Mouse (Mus musculus): Measurements from ENCODE around the gene Grsf1.

The Grsf1 gene

GRCm38 (mm10) chr5:88688583-88689187 lies 12.7 kb upstream of the Grsf1 start:
- DNase-seq (ENCODE audit: low read depth, low spot score), result no peak

DNA sequence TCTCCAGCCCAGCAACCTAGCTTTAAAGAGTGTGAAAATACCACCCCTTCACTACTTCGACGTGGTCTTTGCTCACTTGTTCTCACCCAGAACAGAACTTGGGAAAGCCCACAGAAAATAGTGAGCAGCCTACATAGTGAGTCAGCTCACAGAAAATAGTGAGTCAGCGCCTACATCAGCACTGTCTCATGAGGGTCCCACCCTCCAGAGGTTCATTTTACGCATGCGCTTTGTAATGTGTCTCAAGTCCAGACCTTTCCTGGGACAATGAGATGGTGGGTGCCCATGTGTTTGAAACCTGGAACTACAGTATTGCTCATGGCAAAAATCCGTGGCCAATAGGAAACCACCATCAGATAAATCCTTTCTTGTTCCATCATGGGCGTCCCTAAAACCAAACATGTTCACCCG lies 12.0 kb upstream of the Grsf1 start:
- DNase-seq (ENCODE audit: low read depth, low spot score), result no peak

- DNase-seq (ENCODE audit: low read depth, low spot score), result no peak
These were observed 9.9 kb upstream of the Grsf1 start for GRCm38 (mm10) chr5:88685745-88686299.

- no peak for DNase-seq (ENCODE audit: low read depth, low spot score)
These were observed 9.3 kb upstream of the Grsf1 start for GRCm38 (mm10) chr5:88685306-88685705.

- DNase-seq (ENCODE audit: low read depth, low spot score), result no peak
These were observed 8.3 kb upstream of the Grsf1 start for GRCm38 (mm10) chr5:88684226-88684625.

- DNase-seq (ENCODE audit: low read depth, low spot score), result no peak
These were observed 7.7 kb upstream of the Grsf1 start for GRCm38 (mm10) chr5:88683706-88684105.

DNA sequence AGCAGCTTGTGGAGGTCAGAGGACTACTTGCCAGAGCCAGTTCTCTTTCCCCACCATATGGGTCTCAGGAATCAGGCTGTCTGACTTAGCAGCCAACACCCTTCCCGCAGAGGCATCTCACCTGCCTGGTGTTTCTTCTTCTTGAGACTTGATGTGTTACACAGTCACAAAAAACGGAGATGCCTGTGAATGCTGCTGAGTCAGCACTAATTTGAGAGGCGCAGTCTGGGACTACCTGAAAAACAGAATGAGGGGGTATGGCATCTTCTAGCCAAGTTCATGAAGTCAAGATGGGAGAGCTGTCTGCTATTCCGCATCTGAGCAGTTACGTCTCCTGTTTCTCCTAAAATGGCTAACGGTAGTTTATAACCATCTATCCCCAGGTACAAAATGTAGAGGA lies 4.6 kb upstream of the Grsf1 start:
- no peak for DNase-seq (ENCODE audit: low read depth, low spot score)

DNA sequence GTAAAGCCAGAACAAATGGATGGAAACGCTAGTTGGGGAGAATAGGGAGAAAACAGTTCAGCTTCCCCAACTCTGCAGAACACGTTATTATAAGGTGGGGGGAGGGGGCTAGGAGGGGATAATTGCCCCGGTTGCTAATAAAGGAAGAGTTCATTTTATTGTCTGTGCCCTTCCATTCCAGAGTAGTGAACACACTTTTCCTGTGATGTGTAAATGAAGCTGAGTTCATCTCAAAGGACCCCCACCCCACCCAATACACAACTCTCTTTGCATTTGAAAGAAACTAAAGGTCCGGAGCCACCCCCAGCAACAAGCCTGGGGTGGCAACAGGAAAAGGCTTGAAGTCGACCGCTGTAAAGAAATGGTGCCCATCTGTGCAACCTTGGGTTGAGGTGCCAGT lies 3.4 kb upstream of the Grsf1 start:
- no peak for DNase-seq (ENCODE audit: low read depth, low spot score)

- no peak for DNase-seq (ENCODE audit: low read depth, low spot score)
These were observed 3.0 kb upstream of the Grsf1 start for GRCm38 (mm10) chr5:88678929-88679328.

DNA sequence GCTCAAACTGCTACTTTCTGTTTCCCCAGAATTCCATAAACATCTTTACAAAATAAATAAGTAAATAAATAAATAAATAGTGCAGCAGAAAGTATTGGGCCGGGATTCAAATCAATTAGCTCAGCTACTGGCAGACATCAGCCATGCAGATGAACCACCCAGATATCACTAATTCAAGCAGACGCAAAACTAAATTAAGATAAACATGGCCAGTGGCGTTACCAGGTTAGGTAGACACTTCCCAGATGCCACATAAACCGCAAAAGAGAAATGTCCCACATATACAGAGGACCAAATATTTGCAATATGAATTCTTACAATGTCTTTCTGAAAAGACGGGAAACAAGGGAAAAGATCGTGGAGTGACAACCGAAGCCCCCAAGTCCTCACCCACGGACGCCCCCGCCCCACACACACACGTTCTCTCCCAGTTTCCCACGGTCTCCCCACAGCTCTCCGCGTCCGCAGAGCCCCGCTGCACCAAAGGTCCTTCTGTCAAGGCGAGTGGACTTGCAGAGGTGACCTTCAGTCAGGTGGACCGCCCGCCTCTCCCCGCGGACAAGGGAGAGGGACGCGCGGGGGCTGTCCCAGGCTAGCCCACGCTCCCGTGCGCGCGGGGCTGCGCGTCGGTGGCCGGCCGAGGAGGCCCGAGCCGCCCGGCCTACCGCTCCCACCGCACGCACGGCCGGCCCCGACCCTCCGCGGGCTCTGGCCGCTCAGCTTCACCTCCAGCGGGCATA lies 1.1 kb downstream of the Grsf1 start:
- no peak for DNase-seq (ENCODE audit: low read depth, low spot score)

DNA sequence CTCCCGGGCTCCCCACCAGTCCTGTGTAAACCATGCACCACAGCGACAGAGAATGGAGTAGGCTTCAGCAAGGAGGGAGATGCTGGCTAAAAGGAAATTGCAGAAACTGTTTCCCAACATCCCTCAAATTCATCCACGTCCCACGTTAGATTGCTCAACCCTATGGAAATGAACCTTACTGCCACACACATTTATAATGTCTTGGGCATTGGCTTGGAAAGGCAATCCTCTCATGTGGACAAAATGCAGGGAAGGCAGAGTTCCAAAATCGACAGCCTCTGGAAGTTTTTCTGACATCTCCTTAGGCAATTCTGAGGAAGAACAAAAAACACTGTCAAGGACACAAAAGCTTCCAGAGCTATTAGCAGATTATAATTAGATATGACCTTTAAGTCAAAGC lies 12.1 kb downstream of the Grsf1 start:
- no peak for DNase-seq (ENCODE audit: low read depth, low spot score)

GRCm38 (mm10) chr5:88663151-88663550 lies 12.8 kb downstream of the Grsf1 start:
- DNase-seq (ENCODE audit: low read depth, low spot score), result no peak

- DNase-seq (ENCODE audit: low read depth, low spot score), result no peak
These were observed 18.1 kb downstream of the Grsf1 start for GRCm38 (mm10) chr5:88657868-88658267.

GRCm38 (mm10) chr5:88652589-88652988 lies 23.4 kb downstream of the Grsf1 start:
- DNase-seq (ENCODE audit: low read depth, low spot score), result no peak

DNA sequence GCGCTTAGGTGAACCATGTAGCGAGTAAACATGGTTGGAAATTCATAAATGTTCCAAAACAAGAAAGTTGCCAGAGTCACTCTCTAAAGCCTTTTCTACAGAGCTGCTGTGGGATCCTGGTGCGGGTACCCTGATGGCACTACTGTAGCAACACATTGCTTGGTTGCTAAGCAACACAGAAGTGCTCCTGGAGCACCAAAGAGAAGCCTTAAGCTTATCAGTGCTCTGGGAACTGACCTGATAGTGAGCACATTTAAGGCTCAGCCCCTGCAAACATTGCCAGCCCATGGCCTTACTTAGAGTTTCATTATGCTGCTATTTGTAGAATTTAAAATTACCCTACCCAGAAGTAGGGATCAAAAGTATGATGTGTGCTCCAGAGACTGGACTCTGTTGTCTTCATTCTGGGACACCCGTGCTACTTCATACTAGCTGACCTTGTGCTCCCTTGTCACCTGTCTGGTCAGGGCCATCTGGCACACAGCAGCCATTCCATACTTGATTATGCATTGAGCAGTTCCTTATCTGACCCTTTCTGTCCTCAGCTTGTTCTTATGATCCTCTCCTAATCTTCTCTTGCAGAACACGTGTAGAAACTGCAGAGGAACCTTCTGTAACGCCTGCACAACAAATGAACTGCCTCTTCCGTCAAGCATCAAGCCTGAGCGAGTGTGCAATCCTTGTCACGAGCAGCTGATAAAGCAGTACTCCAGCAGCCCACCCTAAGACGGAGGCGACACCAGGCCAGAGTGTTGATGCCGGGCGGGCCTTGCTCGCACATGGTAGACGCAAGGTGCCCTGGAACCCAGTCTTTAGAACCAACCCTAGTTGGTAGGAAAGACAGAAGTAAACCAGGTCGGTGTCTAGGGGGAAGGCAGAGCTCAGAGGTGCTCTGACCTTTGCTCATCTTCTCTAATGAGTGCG lies 26.5 kb downstream of the Grsf1 start:
- DNase-seq (ENCODE audit: low read depth, low spot score), result no peak

GRCm38 (mm10) chr5:88645405-88645804 lies 30.6 kb downstream of the Grsf1 start:
- no peak for DNase-seq (ENCODE audit: low read depth, low spot score)

- no peak for DNase-seq (ENCODE audit: low read depth, low spot score)
These were observed 31.1 kb downstream of the Grsf1 start for GRCm38 (mm10) chr5:88644901-88645300.

- DNase-seq (ENCODE audit: low read depth, low spot score), result no peak
These were observed 32.5 kb downstream of the Grsf1 start for GRCm38 (mm10) chr5:88643491-88643890.

- no peak for DNase-seq (ENCODE audit: low read depth, low spot score)
These were observed 33.2 kb downstream of the Grsf1 start for GRCm38 (mm10) chr5:88642786-88643185.

GRCm38 (mm10) chr5:88634076-88634475 lies 41.9 kb downstream of the Grsf1 start:
- no peak for DNase-seq (ENCODE audit: low read depth, low spot score)

GRCm38 (mm10) chr5:88632463-88632862 lies 43.5 kb downstream of the Grsf1 start:
- no peak for DNase-seq (ENCODE audit: low read depth, low spot score)

GRCm38 (mm10) chr5:88631545-88631944 lies 44.4 kb downstream of the Grsf1 start:
- no peak for DNase-seq (ENCODE audit: low read depth, low spot score)
